Mouse (Mus musculus) forebrain, embryonic 13.5 days (tissue): ENCODE measurements around the gene Pstpip1. TPM values are rescaled to one million over a fixed set of nuclear protein-coding genes. Genes with fewer than 3 reads are reported as not detected.

Experiments used
- ATAC-seq: fragments of 200-750 bp; cut with Nextera tagmentation; 2 replicates; pipeline ENCODE4 v1.8.0; 2017
- H3K27ac ChIP-seq: fragments of 300-500 bp; sonication (generic); 2 replicates; pipeline ENCODE4 v1.5.1; 2015; ENCODE audit warnings: inconsistent platforms, mild to moderate bottlenecking, moderate library complexity
- H3K27me3 ChIP-seq: fragments of 300-500 bp; sonication (generic); 2 replicates; pipeline ENCODE4 v1.6.1; 2015; ENCODE audit warnings: mild to moderate bottlenecking, inconsistent platforms
- H3K36me3 ChIP-seq: fragments of 300-500 bp; sonication (generic); 2 replicates; pipeline ENCODE4 v1.6.1; 2015; ENCODE audit warnings: mild to moderate bottlenecking, inconsistent platforms; ENCODE audit not compliant: poor library complexity, severe bottlenecking
- H3K4me1 ChIP-seq: fragments of 300-500 bp; sonication (generic); 2 replicates; pipeline ENCODE4 v1.6.1; 2015; ENCODE audit warnings: inconsistent platforms
- H3K4me2 ChIP-seq: fragments of 300-500 bp; sonication (generic); 2 replicates; pipeline ENCODE4 v1.6.1; 2015; ENCODE audit warnings: inconsistent platforms, mild to moderate bottlenecking, moderate library complexity
- H3K4me3 ChIP-seq: fragments of 300-500 bp; sonication (generic); 2 replicates; pipeline ENCODE4 v1.5.1; 2015; ENCODE audit warnings: mild to moderate bottlenecking, inconsistent platforms
- H3K9ac ChIP-seq: fragments of 300-500 bp; sonication (generic); 2 replicates; pipeline ENCODE4 v1.6.1; 2015; ENCODE audit warnings: mild to moderate bottlenecking, inconsistent platforms
- H3K9me3 ChIP-seq: fragments of 300-500 bp; sonication (generic); replicated peaks from 2 replicates; pipeline ENCODE4 v1.6.1; 2016; ENCODE audit warnings: inconsistent platforms
- WGBS: fragments of 180-500 bp; shearing (Covaris S2); methylation state at CpG from one replicate; pipeline ENCODE4 v1.1.7; 2015; 5-methylcytosine and 5-hydroxymethylcytosine counted together
- polyA plus RNA-seq: library from polyadenylated mRNA; unstranded; fragments of >200 nt; fragmentation: Nextera tagmentation; extraction: Ambion mirVana; gene quantifications from 2 replicates; pipeline ENCODE4 v1.2.1, GENCODE M21; 2015

Pstpip1 gene
- polyA plus RNA-seq, 1 experiment from 2014 or later = 0.41 TPM

DNA sequence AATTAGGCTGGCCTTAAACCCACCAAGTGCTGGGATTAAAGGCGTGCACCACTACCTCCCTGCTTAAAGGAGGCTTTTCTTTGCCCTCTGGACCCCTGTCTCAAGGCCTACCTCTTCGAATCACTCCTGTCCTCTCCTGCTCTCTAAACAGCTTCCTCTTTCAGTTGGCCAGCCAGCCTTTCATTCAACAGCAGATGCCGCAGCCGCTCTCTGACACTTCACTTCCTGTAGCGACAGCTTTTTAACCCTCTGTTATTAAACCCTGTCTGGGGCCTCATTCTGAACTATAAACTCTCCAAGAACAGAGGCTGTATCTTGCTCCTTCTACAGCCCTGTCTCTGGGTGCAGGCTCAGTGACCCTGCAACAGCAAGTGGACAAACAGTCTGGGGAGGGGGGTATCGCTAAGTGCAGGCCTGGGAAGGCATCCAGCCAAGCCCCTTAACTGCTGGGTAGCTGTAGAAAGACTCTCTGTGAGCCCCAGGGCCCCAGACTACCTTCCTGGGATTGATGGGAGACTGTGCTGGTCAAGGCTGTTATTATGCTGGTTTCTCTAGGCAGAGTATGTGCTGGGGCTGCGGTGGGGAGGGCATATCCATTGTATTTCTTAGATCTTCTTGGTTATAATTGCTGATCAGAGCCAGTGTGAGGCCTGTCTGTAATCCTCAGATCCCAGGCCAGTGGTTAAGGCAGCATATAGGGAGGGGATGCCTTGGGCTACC is 13.7 kb upstream of the Pstpip1 start:
- Histone ChIP-seq H3K4me1 (peaks cover 14% of the 10 kb centered on the region; the same call in 1 of the 2 replicates), H3K4me3 (no peak overlapping the region), H3K9me3 (no peaks in the 10 kb centered on the region), H3K27ac (peak overlapping the region; percentile 31), H3K4me2 (no peak overlapping the region), H3K9ac (peak overlapping the region; percentile 30; the same call in 1 of the 2 replicates), H3K27me3 (no peaks in the 10 kb centered on the region), H3K36me3 (peaks cover 43% of the 10 kb centered on the region)
- WGBS = 71% methylated on average over 7 of the region's 7 CpGs
- ATAC-seq = peak; percentile 30; the same call in 1 of the 2 replicates

DNA sequence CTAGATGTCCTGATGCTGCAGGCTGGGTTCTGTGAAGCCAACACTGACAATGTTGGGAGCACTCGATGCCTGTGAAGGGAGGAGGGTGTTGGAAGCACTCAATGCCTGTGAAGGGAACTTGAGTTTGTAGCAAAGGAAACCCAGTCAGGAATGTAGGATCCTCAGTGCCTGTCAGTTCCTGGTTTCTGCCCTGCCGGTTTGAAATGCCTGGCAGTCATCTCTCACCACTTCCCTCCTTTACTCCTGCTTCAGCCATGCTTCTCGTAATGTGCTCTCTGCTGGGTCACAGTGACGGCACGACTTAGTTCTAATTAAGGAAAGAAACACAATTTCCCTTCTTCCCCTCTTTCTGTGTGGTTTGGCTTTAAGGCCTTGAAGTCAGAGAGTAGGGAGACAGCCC is 10.2 kb upstream of the Pstpip1 start:
- no peaks in the 10 kb centered on the region for H3K9me3 ChIP-seq
- peaks cover 27% of the 10 kb centered on the region for H3K36me3 ChIP-seq
- H3K4me2 ChIP-seq = no peak overlapping the region
- peaks cover 14% of the 10 kb centered on the region; the same call in 1 of the 2 replicates for H3K4me1 ChIP-seq
- no peak overlapping the region for H3K27ac ChIP-seq
- no peak overlapping the region for H3K4me3 ChIP-seq
- H3K9ac ChIP-seq = no peak overlapping the region
- ATAC-seq = no peak
- no peaks in the 10 kb centered on the region for H3K27me3 ChIP-seq
- 86% methylated on average over 5 of the region's 5 CpGs for WGBS

DNA sequence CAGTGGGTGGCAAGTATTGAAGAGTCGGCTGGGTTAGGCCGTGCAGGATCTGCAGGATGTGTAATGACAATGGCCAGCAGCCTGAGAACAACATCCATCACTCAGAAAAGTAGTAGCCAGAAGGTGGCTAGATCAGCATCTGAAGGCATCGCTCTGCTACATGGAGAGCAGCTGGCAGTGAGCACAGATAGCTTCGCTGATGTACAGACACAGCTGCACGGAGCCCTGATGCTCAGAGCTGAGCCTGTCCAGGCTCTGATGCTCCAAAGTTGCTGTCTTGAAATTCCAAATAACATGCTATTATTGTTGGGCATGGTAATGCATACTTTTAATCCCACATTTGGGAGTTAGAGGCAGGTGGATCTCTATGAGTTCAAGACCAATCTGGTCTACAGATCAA is 3.2 kb upstream of the Pstpip1 start:
- peaks cover 10% of the 10 kb centered on the region for H3K4me1 ChIP-seq
- H3K27me3 ChIP-seq = no peaks in the 10 kb centered on the region
- no peak overlapping the region for H3K9ac ChIP-seq
- no peak for ATAC-seq
- no peak overlapping the region for H3K4me2 ChIP-seq
- H3K4me3 ChIP-seq = no peak overlapping the region
- H3K27ac ChIP-seq = no peak overlapping the region
- no peaks in the 10 kb centered on the region for H3K36me3 ChIP-seq
- WGBS = 93% methylated on average over 5 of the region's 5 CpGs
- no peaks in the 10 kb centered on the region for H3K9me3 ChIP-seq

DNA sequence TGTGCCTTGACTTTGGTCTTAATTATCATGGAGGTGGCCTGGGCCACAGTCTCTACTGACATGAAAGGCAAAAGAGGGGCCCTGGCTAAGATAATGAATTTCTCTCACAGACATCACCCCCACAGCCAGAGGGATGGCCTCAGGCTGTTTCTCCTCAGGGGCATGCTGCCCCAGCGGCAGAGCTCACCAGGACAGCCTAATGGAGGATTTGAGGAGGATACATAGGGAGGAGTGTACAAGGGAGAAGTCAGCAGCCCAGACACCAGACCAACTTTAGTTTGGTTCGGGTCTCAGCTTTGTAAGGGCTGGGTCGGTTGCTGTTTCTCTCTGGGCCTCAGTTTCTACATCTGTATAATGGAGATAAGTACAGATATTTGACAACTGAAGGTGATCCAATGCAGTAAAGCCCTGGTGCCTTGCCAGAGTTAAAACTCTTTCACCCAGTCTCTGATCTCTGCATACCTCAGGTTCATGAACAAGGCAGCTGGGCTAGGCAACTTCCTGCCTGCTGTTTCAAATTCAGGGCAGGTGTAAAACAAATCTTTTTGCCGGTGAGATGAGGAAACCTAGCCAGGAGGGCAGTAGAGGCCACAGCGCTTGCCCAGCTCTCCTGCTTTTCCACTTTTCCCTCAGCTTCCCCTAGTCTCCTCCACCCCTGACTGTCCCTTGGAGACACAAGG is 924 bp downstream of the Pstpip1 start:
- H3K4me2 ChIP-seq = peak overlapping the region; percentile 45; the same call in 1 of the 2 replicates
- no peak overlapping the region for H3K27ac ChIP-seq
- no peaks in the 10 kb centered on the region for H3K27me3 ChIP-seq
- no peak overlapping the region for H3K4me3 ChIP-seq
- H3K36me3 ChIP-seq = no peaks in the 10 kb centered on the region
- 82% methylated on average over 5 of the region's 5 CpGs for WGBS
- peak; percentile 48 for ATAC-seq
- H3K9me3 ChIP-seq = no peaks in the 10 kb centered on the region
- peak overlapping the region; percentile 51; the same call in 1 of the 2 replicates for H3K9ac ChIP-seq
- peaks cover 10% of the 10 kb centered on the region for H3K4me1 ChIP-seq

DNA sequence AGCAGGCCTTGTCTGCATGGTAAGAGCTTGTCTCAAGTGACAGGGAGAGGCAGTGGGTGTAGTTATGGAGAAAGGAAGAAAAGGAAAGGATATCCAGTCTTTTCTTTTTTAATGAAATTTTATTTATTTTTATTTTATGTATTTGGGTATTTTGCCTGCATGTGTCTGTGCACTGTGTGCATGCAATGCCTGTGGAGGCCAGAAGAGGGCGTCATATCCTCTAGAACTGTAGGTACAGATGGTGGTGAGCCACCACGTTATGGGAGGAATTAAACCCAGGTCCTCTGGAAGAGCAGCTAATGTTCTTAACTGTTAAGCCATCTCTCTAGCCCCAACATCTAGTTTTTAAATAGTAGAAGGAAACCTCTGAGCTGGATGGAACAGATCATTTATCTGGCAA is 2.3 kb downstream of the Pstpip1 start:
- Histone ChIP-seq H3K9me3 (no peaks in the 10 kb centered on the region), H3K4me3 (no peak overlapping the region), H3K27ac (no peak overlapping the region), H3K4me1 (peaks cover 10% of the 10 kb centered on the region), H3K36me3 (no peaks in the 10 kb centered on the region), H3K27me3 (no peaks in the 10 kb centered on the region), H3K9ac (no peak overlapping the region), H3K4me2 (no peak overlapping the region)
- no peak for ATAC-seq
- 35% methylated on average over 2 of the region's 2 CpGs for WGBS

DNA sequence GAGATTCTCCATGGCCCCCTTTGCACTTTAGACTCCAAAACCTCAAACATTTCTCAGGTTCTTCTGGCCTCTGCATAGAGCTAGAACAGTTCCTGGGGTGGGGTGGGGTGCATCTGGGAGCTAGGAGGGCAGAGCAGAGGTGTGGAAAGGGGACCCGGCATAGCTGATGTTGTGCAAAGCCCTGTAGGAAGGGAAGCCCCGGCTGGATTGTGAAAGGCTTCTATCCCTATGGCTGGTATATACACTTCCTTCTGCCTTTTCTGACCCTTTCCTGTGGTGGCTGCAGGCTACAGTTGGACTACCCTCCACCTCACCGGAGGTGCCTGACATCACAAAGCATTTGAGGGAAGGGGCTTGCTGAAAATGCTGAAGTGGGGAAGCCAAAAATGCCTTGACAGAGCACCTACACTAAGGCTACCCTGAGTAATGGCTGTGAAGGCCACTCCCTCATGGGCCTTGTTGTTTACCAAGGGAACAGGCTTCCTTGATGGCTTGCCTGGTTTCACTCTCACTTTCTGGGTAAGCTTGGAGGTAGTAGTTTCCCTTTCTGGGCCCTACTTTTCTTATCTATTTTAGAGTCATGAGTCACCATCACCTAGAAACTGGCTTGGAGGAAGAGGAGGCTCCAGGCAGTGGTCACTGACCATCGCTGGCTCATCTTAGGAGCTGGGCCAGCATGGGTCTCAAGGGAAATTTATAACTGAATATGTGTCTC is 8.0 kb downstream of the Pstpip1 start:
- no peaks in the 10 kb centered on the region for H3K36me3 ChIP-seq
- H3K4me3 ChIP-seq = no peak overlapping the region
- 88% methylated on average over 4 of the region's 4 CpGs for WGBS
- no peaks in the 10 kb centered on the region for H3K4me1 ChIP-seq
- no peak overlapping the region for H3K4me2 ChIP-seq
- no peaks in the 10 kb centered on the region for H3K9me3 ChIP-seq
- H3K9ac ChIP-seq = no peak overlapping the region
- no peak for ATAC-seq
- H3K27me3 ChIP-seq = no peaks in the 10 kb centered on the region
- no peak overlapping the region for H3K27ac ChIP-seq

DNA sequence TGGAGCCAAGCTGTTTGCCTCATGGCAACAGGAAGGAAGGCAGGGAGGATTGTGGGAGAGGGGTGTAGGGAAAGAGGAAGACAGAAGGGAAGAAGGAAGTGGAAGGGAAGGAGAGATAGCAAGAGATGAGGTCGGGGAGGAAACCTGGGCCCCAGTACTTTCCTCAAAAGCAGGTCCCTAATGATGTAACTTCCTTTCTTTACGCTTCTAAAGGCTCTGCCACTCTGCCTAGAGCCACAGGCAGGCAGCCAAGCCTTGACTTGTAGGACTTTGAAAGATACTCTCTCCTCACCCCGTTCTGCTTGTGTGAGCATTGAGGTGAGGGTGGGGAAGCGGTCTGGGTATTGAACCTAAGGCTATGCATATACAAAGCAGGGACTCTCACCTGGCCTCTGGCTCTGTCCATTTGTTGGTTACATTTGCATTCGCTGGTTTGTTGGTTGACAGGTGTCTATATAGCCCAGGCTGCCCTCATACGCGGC is 10.3 kb downstream of the Pstpip1 start:
- Histone ChIP-seq H3K4me1 (no peaks in the 10 kb centered on the region), H3K36me3 (no peaks in the 10 kb centered on the region), H3K4me3 (no peak overlapping the region), H3K9me3 (no peaks in the 10 kb centered on the region), H3K9ac (no peak overlapping the region), H3K4me2 (no peak overlapping the region), H3K27ac (no peak overlapping the region), H3K27me3 (no peaks in the 10 kb centered on the region)
- WGBS = 82% methylated on average over 7 of the region's 7 CpGs
- ATAC-seq = no peak

DNA sequence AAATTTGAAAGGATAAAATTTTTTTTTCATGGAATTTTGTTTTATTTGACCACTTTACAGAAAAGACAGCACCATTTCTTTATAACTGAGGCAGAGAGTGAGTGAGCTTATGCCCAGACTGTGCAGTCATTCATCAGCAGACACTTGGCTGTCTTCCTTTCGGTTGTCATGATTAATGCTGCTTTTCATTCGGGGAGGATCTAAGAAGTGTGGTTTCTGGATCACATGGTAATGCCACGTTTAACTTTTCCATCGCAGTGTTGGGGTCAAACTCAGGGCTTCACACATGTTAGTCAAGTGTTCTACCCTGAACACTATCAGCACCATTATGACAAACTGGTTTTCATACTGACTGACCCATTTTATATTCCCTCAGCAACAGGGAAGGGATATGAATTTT is 11.3 kb downstream of the Pstpip1 start:
- no peaks in the 10 kb centered on the region for H3K4me1 ChIP-seq
- no peak overlapping the region for H3K27ac ChIP-seq
- WGBS = 81% methylated on average over 4 of the region's 4 CpGs

DNA sequence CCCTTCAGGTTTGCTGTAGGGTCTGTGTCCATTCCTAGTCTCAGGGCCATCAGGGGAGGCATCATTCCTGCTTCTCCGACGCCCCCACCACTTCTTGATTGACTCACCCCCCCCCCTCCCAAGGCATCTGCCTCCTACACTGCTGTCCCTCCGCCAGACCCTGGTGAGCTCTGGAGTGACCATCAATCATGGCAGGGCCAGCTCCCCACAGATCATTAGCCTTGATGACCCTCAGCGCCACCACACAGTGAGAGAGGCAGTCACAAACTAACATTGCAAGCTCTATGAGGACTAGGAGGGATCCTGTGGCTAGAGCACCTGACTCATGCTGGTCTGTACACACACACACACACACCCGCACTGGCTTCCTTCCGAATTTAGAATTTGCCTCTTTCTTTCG is 15.2 kb downstream of the Pstpip1 start:
- Histone ChIP-seq H3K9me3 (no peaks in the 10 kb centered on the region), H3K36me3 (no peaks in the 10 kb centered on the region), H3K27me3 (no peaks in the 10 kb centered on the region), H3K4me3 (no peak overlapping the region), H3K4me1 (no peaks in the 10 kb centered on the region), H3K27ac (no peak overlapping the region), H3K4me2 (no peak overlapping the region), H3K9ac (no peak overlapping the region)
- ATAC-seq = no peak
- WGBS = 86% methylated on average over 7 of the region's 7 CpGs

More for the DNA sequence above, 11.3 kb downstream of the Pstpip1 start:
- H3K27me3 ChIP-seq = no peaks in the 10 kb centered on the region
- H3K9me3 ChIP-seq = no peaks in the 10 kb centered on the region
- no peaks in the 10 kb centered on the region for H3K36me3 ChIP-seq
- no peak for ATAC-seq
- no peak overlapping the region for H3K4me3 ChIP-seq
- H3K9ac ChIP-seq = no peak overlapping the region
- H3K4me2 ChIP-seq = no peak overlapping the region

DNA sequence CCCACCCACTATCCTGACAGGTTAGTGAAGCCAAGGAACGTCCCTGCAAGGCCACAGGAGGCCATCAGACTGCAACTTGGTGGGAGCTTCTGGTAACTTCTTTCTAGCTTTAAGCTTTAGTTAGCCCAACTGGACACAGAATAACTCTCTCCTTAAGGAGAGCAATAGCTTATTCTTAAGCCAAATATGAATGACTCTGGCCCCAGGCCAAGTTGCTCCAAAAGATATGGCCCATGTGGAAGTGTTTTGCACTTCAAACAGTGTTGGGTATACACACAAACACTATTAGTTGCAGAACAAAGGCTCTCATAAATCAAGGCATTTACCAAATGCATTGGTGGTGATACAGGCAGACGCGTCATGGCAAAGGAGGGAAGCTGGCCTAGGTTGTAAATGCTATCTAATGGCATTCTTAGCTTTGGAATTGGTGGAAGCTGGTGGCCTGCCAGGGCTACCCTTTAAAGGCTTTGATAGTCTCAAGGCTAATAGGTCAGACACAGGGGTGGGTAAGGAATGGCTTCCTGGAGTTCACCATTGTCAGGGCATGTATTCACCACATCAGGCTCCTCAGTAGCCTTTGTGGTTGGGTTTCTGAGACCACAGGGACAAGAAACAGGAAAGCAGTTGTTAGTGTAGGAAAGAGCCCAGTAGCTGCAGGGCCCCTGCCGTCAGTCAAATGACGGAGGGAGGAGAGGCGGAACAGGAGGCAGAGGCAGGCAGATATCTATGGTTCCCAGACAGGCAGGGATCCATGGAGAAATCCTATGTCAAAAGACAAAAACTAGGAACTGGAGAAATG is 16.7 kb downstream of the Pstpip1 start:
- Histone ChIP-seq H3K9ac (no peak overlapping the region), H3K4me1 (no peaks in the 10 kb centered on the region), H3K36me3 (no peaks in the 10 kb centered on the region), H3K4me2 (no peak overlapping the region), H3K27ac (no peak overlapping the region), H3K9me3 (no peaks in the 10 kb centered on the region), H3K4me3 (no peak overlapping the region), H3K27me3 (no peaks in the 10 kb centered on the region)
- ATAC-seq = no peak
- WGBS = 59% methylated on average over 6 of the region's 6 CpGs

DNA sequence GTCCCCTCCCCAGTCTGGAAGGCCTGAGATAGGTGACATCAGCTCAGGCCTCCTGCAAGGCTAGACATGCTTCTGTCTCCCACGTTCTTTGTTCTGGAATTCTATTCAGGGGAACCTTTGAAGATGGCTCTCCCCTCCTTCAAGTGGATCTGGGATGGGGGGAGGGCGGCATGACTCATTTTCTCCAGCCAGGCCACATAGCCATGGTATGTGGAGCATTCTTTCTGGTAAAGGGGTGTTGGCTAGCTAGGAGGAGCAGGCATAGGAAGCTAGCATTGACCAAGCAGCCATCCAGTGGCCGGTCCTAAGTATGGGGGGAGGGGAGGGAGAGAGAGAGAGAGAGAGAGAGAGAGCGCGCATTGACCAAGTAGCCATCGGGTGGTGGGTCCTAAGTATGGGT is 17.8 kb downstream of the Pstpip1 start:
- Histone ChIP-seq H3K4me3 (no peak overlapping the region), H3K27me3 (no peaks in the 10 kb centered on the region), H3K36me3 (no peaks in the 10 kb centered on the region), H3K4me1 (no peaks in the 10 kb centered on the region), H3K9me3 (no peaks in the 10 kb centered on the region), H3K4me2 (no peak overlapping the region), H3K9ac (no peak overlapping the region), H3K27ac (no peak overlapping the region)
- no peak for ATAC-seq
- 79% methylated on average over 6 of the region's 6 CpGs for WGBS
